Mouse (Mus musculus) A20 (cell line): Measurements from ENCODE around the gene Taok2.

Experiments used
- DNase-seq: peaks from one replicate; pipeline ENCODE4 v3.0.0-alpha.2; 2011; ENCODE audit warnings: low read depth, low spot score

Taok2 gene

DNA sequence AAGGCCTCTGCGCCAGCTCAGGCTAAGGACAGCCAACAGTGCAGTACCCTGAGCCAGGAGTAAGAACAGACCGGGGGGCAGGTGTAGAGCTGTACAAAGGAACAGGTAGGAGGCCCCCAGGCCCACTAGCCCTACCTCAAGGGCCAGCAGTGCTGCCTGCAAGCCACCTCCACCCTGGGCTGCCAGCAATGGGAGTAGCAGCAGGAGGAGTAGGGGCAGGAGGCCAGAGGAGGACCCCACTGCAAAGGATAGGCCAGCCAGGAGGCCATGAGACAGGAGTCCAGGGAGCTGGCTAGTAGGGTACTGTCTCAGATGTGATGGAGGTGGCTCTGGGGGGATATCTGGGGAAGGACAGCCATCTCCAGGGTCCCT lies 14.0 kb downstream of the Taok2 start:
- DNase-seq = no peak

DNA sequence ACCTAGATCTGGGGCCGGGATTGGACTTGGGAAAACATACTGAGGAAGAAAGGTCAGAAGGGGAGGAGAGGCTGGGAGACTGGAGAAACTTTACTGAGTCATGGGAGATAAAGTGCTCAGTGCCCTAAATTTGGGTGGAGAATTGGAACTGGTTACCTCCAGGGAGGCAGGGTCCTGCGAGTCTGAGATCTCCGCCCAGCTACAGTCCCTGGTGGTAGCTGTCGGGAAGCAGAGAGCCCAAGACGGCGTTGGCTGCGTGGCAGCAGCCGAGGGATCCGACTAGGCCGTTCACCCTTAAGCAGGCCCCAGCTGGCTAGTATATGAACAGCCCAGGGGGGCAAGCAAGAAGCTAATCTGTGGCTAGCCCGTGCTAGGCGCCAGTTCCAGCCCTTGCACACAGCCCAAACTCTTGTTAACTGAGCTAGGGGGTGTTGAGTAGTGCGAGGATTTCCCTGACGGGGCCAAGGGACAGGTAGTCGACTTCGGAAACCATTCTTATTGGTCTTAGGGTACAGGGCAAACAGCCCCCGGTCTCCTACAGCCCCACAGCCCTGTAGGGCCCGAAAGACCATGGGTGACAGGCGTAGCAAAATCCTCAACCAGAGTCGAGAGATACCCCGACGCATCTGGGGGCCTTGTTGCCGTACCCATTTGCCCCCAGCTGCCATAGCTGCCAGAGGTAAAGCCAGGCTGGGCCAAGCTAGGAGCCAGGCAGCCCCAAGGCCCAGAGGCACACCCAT lies 14.6 kb downstream of the Taok2 start:
- no peak for DNase-seq

DNA sequence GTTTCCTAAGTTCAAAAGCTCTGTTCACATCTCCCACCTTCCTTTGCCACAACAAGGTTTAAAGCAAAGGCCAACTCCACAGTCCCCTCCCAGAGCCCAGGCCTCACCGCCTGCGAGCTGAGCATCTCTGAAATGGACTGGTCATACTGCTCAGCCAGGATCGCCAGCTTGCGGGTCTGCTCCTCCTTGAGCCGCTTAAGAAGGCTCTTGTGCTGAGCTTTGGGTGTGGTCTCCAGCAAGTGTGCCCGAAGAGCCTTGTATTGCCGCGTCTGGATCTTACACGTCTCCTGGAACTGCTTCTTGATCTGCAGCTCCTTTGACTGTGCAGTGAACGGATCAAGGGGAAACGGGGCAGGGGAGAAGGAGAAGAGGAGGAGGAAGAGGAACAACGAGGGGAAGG lies 16.5 kb downstream of the Taok2 start:
- no peak for DNase-seq

DNA sequence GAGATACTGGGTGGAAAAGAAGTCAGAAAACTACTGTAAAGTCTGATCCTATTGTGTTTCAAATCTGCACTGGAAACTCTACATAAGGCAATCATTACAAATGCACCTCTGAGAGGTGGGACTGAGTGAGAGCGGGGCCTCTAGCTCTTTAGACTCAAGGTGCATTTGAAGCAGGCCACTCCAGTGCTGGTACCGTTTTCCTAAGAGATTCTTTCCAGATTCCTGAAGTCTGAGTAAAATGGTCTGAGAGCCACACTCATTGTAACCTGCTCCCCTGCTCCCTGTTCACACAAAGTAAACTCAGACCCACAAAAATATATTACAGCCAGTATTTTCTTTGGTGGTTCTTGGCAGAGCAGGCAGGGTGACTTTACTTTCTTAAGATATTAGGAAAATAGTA lies 17.0 kb downstream of the Taok2 start:
- DNase-seq = no peak

DNA sequence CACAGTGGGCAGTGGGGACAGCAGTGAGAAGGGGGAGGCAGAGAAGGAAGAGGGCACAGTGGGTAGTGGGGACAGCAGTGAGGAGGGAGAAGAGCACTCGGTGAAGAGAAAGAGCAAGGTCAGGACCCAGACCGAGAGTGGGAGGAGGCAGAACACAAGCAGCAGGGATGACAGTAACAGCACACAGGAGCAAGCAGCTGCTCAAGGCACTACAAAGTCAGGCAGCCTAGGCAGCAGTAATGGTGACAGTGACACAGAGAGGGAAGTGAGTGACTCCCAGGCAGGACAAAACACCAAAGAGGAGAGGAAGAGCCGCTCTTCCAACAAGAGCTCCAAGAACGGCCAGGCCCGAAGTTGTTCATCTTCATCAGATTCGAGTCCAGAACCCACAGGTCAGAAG lies 20.7 kb downstream of the Taok2 start:
- DNase-seq = no peak

DNA sequence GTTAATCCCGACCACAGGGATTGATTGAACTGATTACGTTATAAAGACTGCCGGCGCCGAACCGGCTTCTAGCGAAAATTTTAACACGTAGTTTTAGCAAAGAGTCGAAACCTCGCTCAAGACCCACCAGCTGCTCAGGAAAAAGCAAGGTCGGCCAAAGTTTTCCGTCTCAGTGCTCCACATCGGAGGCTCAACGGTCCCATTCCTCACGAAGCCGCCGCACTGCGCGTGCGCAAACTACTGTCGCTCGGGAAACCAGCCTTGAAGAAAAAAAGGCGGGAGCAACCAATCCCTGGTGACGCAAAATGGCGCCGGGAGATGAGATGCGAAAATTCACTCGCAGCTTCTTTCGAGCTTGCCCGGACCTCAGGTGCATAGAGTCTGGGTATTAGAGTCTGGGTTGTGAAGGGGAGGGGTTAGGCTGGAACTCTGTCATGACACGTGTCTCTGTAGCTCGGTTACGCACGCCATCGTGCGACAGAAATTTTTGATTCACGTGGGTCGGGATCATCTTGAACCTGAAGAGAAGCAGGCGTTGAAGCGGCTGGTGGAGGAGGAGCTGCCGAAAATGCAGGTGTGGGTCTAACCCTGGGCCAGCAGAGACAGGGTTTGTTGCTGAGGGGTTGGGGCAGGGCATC lies 22.2 kb downstream of the Taok2 start, which contains the start of gene Ino80e:
Ino80e (minus strand) TSS at position 231 of the 638 bp plus-strand sequence.
- DNase-seq = peak; percentile 95

DNA sequence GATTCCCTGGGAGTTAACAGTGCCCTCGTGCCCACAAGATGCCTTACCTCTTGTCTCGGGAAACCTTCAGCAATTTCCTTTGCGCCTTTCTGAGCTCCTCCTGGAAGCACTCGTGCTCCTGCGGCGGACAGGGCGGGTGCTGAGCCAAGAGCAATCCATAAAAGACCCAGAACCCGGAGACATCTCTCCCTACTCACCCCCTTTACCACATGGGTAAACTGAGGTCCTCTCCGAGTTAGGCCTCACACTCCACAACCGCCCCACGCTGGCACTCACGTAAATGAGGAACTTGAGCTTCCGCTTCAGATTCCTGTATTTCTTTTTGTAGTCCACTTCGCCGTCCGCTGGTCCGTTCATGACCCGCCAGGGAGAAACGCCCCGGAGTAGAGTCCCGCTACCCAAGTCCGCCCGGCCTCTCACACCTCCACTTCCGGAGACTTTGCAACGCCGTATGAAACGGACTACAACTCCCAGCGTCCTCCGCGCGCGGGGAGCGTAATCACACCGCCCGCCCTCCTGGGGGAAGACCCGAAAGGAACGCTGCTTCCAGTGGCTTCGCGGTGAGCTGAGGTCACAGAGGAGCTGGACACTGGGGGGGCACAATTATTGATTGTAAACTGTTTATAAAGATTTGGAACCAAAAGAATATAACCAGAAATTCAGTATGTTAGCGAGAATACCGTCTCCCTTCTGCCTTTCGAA lies 22.9 kb downstream of the Taok2 start, which contains the start of gene Hirip3:
Hirip3 (plus strand) TSS at position 544 of the 702 bp plus-strand sequence.
- DNase-seq = peak; percentile 97

DNA sequence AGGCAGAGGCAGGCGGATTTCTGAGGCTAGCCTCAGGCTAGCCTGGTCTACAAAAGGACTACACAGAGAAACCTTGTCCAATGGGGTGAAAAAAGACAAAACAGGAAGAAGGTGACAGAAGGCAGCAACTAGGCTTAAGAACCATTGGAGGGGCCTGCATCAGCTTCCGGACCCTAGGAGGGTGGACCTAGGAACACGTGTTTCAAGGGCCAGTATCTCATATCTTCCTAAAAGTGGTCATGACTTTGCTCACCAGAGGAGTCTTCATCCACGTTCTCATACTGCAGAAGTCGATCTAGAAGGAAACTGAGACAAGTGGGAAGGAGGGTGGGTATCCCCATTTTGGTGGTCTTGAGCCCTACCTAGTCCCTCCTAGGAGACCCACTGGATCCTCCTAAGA lies 23.5 kb downstream of the Taok2 start:
- peak; percentile 58 for DNase-seq

DNA sequence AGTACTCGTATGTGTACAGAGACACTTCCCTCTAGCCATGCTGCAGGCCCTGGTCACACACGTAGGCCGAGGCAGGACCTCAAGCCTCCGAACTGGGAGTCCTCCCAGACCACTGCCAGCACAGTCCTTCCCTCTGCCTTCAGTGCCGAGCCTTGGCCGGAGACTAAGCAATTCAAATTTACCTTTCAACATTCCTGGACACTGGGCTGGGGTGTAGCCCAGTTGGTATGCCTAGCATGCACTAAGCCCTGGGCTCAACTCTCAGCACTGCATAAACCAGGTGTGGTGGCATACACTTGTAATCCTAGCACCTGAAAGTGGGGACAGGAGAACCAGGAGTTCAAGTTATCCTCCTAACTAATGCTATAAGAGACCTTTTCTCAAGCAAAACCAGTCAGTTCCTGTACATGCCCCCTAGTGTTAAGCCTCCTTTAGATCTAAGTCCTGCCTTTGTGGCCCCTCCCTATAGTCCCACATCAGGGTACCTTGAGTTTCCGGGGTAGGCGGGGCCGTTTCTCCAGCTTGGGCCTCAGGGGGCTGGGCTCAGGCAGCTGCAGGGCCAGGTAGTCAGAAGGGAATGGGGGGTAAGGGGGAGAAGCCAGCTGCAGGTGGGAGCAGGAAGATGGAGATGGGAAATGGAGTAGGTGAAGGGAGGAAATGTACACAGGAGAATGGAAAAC lies 27.6 kb downstream of the Taok2 start:
- DNase-seq = no peak

DNA sequence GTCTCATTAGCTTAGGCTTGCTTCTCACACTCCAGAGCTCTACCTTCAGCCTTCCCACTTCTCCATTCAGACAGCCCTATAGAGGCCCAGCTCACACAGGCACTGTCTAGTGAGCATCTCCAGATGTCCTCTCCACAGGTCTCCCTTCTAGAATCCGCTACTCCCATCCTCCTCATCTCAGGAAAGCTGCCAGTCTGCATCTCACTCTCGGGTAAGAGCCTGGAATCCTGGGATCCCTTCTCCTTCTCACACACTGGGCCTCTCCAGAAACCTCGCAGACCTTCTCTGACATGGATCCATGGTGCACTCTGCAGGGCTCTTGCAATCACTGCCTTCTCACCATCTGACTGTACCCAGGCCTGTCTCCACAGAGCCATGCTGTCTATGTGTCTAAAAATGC lies 28.9 kb downstream of the Taok2 start:
- DNase-seq = no peak

DNA sequence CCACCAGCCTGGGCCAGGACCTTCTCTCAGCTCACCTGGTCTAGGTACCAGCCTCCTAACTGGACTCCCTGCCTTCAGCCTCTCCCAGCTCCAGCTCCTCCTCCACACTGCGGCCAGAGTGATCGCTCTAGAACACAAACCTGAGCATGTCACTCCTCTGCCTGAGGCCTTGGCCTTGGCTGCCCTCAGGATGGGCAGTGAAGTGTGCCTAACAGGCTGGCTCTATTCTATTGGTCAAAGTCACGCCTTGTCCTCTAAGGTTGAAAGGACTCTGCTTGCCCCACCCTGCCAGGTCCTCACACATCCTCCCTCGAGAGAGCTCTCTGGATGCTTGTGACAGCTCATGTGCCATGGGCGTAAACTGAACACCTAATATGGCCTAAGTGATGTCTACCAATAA lies 31.0 kb downstream of the Taok2 start:
- no peak for DNase-seq

DNA sequence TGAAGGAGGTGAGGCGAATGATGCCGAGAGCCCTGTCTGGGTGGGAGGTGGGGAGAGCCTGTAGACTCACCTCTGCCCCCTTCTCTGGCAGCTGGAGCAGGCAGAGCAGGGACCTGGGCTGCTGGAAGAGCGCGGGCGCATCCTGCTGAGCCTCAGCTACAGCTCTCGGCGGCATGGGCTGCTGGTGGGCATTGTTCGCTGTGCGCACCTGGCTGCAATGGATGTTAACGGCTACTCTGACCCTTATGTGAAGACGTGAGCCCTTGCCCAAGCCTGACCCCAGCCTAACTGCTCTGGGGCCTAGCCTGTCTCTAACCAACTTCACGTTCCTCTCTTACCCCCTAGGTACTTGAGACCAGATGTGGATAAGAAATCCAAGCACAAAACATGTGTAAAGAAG lies 33.3 kb downstream of the Taok2 start:
- no peak for DNase-seq

DNA sequence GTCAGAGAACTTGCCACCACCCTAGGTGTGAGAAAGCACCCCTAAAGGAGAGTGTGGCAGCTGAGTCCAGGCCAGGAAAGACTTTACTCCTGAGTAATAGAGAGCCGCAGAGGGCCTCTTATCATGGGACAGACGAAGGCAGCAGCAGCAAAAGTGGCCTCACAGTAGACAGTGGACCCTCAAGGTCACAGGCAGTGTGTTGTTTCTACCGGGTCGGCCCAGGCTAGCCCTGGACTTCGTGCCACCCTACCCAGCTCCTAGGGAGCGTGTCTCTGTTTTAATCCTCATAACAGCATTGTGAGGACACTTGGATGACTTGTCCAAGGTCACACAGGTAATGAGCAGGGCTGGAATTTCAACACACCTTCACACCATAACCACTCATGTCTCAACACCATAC lies 34.3 kb downstream of the Taok2 start:
- DNase-seq = no peak

DNA sequence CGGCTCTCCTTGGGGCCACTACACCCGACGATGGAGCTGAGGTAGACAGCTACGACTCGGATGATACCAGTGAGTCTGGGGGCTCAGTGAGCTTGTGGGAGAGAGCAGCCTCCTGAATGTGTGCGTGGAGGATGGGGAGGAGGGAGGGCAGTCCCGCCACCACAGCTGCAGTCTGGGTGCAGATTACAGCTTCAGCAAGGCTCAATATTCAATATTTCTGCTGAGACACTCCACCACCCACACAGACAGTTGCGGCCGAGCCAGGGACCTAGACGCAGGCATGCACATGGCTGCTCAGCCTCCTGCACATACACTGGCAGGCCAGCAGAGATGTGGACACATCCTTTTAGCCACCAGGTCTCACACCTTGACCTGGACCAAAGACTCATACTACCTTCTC lies 35.7 kb downstream of the Taok2 start:
- no peak for DNase-seq

DNA sequence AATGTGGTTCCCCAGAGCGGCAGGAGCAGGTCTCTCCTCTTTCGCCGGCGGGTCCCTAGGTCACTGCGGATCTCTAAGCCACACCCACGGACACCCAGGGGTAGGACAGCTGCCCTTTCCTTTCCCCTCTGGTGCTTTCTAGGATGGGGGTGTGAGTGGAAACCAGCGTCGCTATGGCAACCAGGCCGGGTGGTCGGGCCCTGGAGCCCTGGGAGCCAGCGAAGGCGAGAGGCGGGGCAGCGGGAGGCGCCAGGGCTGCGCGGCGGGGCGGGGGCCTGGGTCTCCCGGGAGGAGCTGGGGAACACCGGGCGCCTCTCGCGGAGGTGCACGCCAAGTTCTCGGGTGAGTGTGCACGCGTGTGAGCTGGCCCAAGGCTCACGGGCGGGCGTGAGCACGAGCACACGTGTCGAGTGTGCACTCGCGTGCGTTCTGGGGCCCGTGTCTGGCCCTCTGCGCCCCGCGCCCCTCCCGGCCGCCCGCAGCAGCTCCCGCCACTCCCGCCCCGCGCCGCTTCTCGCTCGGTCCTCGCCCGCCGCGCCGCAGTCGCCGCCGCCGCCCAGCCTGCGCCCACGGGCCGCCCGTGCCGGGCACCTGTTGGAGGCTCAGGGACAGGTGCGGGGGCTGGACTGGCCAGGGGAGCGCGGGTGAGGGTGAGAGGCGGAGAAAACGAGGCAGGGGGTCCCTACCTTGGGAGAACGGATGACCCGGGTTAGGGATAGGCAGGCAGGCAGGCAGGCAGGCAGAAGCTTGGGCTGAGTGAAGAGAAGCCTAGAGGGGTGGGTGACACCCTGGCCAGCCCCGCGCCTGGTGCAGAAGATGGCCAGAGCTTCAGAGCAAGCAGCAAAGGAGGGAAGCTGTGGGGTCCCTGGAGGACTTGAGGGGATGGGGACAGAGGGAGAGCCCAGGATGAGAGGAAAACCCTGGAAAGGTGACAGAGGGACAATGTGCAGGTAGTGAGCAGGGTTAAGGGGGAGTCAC lies 36.8 kb downstream of the Taok2 start:
- DNase-seq = no peak

DNA sequence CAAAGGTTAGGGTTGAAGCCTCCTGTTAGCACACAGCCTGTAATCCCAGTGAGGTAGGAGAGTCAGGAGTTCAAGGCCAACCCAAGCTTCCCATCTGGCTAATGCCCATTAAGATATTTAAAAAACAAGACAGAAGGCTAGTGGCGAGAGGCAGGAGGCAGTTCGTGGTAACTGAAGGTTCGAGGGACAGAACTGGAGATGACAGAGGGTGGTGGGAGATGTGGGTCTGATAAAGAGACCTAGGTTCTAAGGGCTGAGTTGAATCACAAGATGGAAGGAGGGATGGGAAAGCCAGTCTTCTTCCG lies 37.4 kb downstream of the Taok2 start, which contains the start of gene Doc2a:
Doc2a (plus strand) TSS at position 301 of the 305 bp plus-strand sequence.
- DNase-seq = no peak

DNA sequence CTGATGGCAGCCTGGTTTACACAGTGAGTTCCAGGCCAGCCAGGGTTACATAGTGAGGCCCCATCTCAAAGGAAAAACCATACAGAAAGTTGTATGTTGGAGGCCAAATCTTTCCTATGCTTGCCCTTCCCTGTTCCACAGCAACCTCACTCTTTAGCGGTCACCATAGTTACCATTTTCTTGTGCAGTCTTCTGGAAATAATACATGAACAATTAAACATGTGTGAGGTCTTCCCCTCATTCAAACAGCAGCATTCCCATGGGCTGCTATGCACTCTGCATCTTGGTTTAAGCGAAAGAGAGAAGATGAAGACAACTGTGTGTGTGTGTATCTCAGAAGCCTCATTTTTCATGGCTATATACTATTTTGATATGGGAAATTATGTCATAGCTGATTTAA lies 39.0 kb downstream of the Taok2 start:
- no peak for DNase-seq

DNA sequence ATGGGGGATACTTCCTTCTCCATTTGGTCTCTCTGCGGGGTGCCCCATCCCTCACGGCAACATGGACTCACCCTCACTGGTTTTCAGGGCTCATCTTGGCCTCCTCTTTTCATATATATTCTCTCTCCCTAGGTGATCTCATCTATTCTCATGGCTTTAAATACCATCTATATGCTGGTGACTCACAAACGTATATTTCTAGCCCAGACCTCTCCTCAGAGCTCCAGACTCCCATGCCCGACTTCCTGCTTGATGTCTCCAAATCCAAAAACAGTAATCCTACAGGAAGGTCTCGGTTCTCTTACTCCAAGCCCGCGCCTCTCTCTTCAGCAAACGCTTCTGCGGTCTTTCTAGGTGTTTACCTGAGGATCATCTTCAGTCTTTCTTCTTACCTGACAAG lies 41.2 kb downstream of the Taok2 start:
- DNase-seq = no peak

DNA sequence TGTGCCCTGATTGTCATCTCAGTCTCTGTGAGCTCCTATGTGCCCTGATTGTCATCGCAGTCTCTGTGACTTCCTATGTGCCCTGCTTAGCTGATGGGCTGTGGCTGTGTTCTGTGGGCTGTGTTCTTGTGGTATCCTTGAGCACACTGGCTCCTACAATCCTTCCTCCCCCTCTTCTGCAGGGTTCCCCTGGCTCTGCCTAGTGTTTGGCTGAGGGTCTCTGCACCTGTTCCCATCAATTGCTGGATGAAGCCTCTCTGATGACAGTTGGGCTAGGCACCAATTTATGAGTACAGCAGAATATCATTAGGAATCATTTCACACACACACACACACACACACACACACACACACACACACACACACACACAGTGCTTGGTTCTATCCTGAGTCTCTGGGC lies 51.2 kb downstream of the Taok2 start:
- DNase-seq = no peak

DNA sequence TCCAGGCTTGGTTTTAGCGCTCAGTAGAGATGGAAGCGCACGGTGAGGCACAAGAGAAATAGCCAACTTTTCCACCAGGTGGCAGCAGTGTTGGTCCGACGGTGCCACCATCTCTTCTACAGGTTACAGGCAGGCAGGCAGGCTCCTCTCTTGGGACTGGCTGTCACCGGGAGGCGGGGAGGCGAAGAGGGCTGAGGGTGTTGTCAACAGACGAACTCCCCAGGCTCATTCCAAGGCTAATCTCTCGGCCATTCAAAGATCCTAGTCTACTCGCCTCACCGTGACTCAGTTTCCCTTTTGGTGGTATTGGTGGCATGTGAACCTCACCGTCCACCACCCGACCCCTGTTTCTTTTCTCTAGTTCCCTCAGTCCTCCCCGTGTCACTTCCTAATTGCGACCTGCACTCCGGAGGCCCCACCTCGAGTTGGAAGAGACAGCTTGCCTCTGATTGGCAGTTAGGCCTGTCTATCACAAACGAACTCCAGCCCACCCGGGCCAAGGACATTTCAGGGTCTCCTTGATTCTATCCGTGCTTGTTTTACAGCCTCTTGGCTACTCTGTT lies 52.4 kb downstream of the Taok2 start:
- DNase-seq = peak; percentile 95

DNA sequence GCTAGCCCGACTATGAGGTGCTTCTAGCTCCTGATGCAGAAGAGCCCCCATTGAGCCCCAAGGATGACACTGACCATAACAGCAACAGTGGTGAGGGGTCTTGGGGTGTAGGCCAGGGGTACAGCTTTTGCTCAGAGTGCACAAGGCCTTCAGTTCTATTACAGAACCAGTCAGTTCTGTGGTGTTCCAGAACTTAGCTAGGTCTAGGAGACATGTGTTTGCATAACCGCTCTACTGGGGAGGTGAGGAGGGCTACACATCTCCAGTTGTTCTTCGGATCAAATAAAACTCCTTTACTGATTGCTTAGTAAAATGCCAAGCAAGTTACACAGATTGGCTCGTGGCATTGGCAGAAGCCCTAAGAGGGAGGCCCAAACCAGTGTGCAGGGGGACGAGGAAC lies 53.0 kb downstream of the Taok2 start, which contains the start of gene 4930451I11Rik:
4930451I11Rik (minus strand) TSS at position 101 of the 400 bp plus-strand sequence.
- no peak for DNase-seq
